Mouse (Mus musculus): Measurements from ENCODE around the gene Zfp385b. TPM values are rescaled to one million over a fixed set of nuclear protein-coding genes. Genes with fewer than 3 reads are reported as not detected.

The Zfp385b gene
- polyA plus RNA-seq, 1 experiment: 1.7 TPM

DNA sequence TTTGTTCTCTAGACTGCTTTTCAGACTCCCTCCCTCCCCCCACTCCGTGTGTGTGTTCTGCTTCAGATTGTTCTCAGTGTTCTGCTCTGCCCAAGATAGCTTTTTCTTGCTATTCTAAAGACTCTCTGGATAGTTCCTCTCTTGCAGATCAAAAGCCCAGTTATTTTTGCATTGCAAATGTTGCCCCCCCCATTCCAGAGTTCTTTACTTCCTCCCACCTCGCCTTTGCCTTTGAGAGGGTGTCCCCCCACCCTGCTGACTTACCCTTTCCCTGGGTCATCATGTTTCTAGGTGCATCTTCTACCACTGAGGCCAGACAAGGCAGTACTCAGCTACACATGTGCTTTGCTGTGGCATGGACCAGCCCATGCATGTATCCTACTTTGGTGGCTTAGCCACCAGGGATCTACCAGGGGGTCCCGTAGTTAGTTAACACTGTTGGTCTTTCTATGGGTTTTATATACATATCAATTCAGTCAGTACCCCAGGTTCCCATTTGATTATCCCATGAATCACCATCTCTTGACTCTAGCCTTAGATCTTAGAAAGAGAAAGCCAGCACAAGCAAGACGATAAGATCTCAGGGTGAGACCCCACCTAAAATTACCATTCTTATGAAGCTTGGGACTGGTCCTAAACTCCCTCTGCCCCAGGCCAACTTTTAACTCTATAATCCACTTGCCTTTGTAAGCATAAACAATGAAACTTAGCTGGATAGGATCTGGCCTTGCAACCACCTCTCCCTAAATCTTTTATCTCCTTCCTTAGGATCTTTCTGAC, 232.7 kb downstream of the Zfp385b start:
- H3K27ac ChIP-seq (ENCODE audit: insufficient read depth, low read length): no peak overlapping the region
- no peaks in the 10 kb centered on the region for H3K4me1 ChIP-seq (ENCODE audit: control insufficient read depth, insufficient read depth, low read length)
- H3K4me3 ChIP-seq (ENCODE audit: insufficient read depth, low read length): no peak overlapping the region
- TF ChIP-seq POLR2A (IDR thresholded peaks at IDR 0.05; ENCODE audit: low read depth, low read length) (no peak), CTCF (IDR thresholded peaks at IDR 0.05; ENCODE audit: borderline replicate concordance, insufficient read depth, low read length) (no peak)

DNA sequence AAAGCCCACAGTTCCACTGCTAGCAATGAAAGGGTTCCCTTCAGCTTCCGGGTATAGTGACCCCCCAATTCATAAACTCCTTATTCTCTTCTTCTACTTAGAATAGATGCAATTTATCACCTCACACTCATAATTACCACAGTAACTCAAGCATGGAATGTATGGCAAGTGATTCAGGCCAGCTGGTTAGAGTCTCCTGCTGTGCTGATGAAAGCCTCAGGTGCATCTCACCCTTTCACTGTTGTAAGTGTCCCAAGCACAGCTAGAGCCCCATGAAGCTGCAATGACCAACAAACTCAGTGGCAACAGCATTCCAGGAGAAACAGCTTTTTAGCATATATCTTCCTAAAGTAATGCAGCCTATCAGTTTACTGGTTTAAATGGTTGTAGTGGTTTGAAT, 235.9 kb downstream of the Zfp385b start:
- TF ChIP-seq POLR2A (IDR thresholded peaks at IDR 0.05; ENCODE audit: low read depth, low read length) (no peak), CTCF (IDR thresholded peaks at IDR 0.05; ENCODE audit: borderline replicate concordance, insufficient read depth, low read length) (no peak)
- H3K4me3 ChIP-seq (ENCODE audit: insufficient read depth, low read length): no peak overlapping the region
- H3K4me1 ChIP-seq (ENCODE audit: control insufficient read depth, insufficient read depth, low read length): no peaks in the 10 kb centered on the region
- H3K27ac ChIP-seq (ENCODE audit: insufficient read depth, low read length): no peak overlapping the region

DNA sequence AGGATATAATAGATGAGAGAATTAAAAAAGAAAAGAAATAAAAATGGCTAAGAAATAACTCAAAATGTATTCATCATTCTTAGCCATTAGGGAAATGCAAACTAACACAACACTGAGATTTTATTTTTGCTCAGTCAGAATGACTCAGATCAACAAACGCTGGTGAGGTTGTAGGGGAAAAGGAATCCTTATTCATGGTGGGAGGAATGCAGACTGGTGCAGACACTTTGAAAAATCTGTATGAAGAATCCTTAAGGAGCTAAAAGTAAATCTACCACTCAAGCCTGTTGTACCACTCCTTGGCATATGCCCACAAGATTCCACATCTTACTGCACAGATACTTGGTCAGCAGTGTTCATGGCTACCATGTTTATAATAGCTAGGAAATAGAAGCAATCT, 242.9 kb downstream of the Zfp385b start:
- Histone ChIP-seq H3K4me3 (ENCODE audit: insufficient read depth, low read length) (no peak overlapping the region), H3K4me1 (ENCODE audit: control insufficient read depth, insufficient read depth, low read length) (no peaks in the 10 kb centered on the region), H3K27ac (ENCODE audit: insufficient read depth, low read length) (no peak overlapping the region)
- TF ChIP-seq CTCF (IDR thresholded peaks at IDR 0.05; ENCODE audit: borderline replicate concordance, insufficient read depth, low read length) (no peak), POLR2A (IDR thresholded peaks at IDR 0.05; ENCODE audit: low read depth, low read length) (no peak)

DNA sequence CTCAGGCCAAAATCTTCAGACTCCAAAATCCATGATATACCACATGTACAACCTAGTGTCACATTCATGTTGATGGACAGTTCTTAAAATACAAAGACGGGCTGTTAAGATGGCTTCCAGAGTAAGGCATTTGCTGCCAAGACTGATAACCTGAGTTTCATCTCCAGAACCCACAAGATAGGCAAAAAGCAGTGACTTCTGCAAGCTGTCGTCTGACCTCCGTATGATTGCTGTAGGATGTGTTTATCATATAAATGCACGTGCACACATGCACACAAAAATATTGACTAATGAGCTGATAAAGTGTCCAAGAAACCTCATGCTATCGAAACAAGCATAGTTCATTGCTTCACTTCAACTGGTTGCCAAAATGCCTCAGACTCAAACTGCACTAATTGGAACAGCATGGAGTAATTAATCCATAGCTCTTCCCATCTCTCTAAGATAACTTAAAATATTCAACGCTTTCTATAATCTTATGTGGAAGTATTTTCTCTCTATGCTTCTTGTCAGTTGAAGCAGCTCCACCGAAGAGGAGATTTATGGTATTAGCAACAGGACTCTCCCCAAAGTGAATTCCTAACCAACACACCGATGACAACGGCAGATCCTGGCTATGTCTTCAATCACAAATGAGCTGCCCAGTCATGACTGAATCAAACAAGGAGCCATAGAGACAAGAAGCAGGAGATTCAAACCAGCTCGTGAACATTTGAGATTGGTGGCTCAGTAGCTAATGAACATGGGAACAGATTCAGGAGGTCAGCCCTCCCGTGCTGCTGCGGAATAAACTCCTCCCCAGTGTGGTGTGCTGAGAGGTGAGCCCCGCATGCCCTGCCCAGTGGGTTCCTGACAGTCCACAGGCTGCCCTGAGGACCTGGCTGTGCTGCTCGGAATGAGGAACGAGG, 251.7 kb downstream of the Zfp385b start:
- Histone ChIP-seq H3K4me1 (ENCODE audit: control insufficient read depth, insufficient read depth, low read length) (no peaks in the 10 kb centered on the region), H3K27ac (ENCODE audit: insufficient read depth, low read length) (no peak overlapping the region), H3K4me3 (ENCODE audit: insufficient read depth, low read length) (no peak overlapping the region)
- no peak for TF ChIP-seq CTCF (IDR thresholded peaks at IDR 0.05; ENCODE audit: borderline replicate concordance, insufficient read depth, low read length)
- TF ChIP-seq POLR2A (IDR thresholded peaks at IDR 0.05; ENCODE audit: low read depth, low read length): no peak

DNA sequence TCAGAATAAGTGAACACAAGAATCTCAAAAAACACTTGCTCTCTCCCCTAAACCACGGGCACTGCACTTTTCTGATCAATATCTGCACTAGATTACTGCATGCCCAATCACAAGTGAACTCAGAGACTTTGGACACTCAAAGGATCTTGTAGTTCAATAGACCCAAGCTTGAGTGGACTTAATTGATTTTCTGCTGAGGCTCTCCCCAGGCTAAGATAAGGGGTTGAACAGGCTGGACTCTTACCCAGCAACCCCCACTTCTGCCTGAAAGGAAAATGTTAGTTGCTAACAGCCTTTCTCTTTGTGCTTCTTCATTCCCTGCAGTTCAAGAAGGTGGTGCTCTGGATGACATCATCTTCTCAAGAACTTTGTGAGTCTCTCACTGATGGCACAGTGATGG, 255.7 kb downstream of the Zfp385b start:
- TF ChIP-seq CTCF (IDR thresholded peaks at IDR 0.05; ENCODE audit: borderline replicate concordance, insufficient read depth, low read length): no peak
- TF ChIP-seq POLR2A (IDR thresholded peaks at IDR 0.05; ENCODE audit: low read depth, low read length): no peak
- H3K4me1 ChIP-seq (ENCODE audit: control insufficient read depth, insufficient read depth, low read length): no peaks in the 10 kb centered on the region
- no peak overlapping the region for H3K4me3 ChIP-seq (ENCODE audit: insufficient read depth, low read length)
- no peak overlapping the region for H3K27ac ChIP-seq (ENCODE audit: insufficient read depth, low read length)

DNA sequence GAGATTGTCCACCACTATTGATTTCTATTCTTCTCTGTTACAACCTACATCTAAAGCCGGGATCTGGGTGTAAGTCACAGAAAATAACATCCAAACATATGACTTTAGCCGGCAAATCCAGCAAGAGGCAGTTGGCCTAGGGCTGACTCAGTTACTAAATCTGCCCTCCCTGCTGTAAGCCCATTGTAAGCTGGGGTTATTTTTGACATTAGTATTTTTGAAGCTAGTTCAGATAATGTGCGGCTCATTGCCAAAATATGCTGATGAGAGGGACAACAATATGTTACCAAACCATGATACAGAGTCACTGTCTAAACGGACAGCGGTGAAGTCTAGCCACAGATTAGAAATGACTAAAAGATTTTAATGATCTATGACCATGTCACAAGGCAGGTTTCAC, 257.5 kb downstream of the Zfp385b start:
- no peaks in the 10 kb centered on the region for H3K4me1 ChIP-seq (ENCODE audit: control insufficient read depth, insufficient read depth, low read length)
- no peak overlapping the region for H3K4me3 ChIP-seq (ENCODE audit: insufficient read depth, low read length)
- H3K27ac ChIP-seq (ENCODE audit: insufficient read depth, low read length): no peak overlapping the region
- TF ChIP-seq POLR2A (IDR thresholded peaks at IDR 0.05; ENCODE audit: low read depth, low read length) (no peak), CTCF (IDR thresholded peaks at IDR 0.05; ENCODE audit: borderline replicate concordance, insufficient read depth, low read length) (no peak)

DNA sequence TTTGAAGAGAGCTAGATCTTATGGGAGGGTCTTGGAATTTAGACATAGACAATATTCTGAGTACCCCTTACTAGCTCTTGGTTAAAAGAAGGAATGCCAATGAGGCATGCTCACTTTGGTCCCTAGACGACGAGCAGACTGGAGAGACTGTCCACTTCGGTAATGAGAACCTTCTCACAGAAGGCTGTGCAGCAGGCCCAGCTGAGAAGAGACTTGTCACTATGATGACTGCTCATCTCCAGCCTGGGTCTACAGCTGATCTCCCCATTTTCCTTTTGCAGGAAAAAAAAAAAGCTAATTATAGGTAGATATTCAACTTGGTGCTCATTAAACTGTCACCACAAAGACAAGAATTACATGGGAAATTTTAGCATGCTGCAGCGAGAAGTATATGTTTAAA, 262.5 kb downstream of the Zfp385b start:
- Histone ChIP-seq H3K4me3 (ENCODE audit: insufficient read depth, low read length) (no peak overlapping the region), H3K27ac (ENCODE audit: insufficient read depth, low read length) (no peak overlapping the region), H3K4me1 (ENCODE audit: control insufficient read depth, insufficient read depth, low read length) (no peaks in the 10 kb centered on the region)
- no peak for TF ChIP-seq POLR2A (IDR thresholded peaks at IDR 0.05; ENCODE audit: low read depth, low read length)
- TF ChIP-seq CTCF (IDR thresholded peaks at IDR 0.05; ENCODE audit: borderline replicate concordance, insufficient read depth, low read length): no peak

DNA sequence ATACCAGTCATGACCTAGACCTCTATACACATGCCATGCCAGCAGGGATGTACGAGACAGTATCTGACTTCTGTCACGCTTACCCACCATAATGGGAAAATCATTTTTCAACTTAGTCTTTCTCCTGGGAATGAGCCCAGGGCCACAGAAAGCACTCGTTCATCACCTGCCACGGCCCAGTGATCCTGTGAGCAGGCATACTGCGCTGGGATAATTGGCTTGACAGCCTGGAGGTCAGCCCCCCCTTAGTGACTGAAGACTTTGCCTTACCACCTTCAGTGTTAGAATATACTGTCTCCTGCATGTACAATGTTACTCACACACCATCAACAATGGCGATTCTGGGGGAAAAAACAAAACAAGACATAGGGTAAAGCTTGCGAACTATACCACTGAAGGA, 263.5 kb downstream of the Zfp385b start:
- Histone ChIP-seq H3K4me1 (ENCODE audit: control insufficient read depth, insufficient read depth, low read length) (no peaks in the 10 kb centered on the region), H3K27ac (ENCODE audit: insufficient read depth, low read length) (no peak overlapping the region), H3K4me3 (ENCODE audit: insufficient read depth, low read length) (no peak overlapping the region)
- TF ChIP-seq POLR2A (IDR thresholded peaks at IDR 0.05; ENCODE audit: low read depth, low read length): no peak
- TF ChIP-seq CTCF (IDR thresholded peaks at IDR 0.05; ENCODE audit: borderline replicate concordance, insufficient read depth, low read length): no peak

DNA sequence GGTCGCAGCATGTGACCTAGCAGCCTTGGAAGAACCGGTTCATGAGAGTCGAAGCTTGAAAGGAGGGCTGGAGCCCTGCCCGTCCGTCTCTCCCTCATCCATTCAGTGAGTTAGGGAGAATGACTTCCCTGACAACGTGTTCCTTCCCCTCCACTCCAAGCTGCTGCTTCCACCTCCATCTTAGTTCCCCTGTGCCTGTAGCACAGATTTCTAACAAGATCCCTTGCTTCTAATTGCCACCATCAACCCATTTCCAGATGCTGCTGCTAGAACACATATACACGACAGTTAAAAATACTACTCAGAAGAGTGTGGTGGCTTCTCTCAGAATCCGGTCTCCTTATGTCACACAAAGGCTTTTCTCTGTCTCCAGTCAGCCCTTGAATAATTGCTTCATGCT, 266.8 kb downstream of the Zfp385b start:
- no peak overlapping the region for H3K27ac ChIP-seq (ENCODE audit: insufficient read depth, low read length)
- TF ChIP-seq CTCF (IDR thresholded peaks at IDR 0.05; ENCODE audit: borderline replicate concordance, insufficient read depth, low read length): no peak
- no peak for TF ChIP-seq POLR2A (IDR thresholded peaks at IDR 0.05; ENCODE audit: low read depth, low read length)
- no peaks in the 10 kb centered on the region for H3K4me1 ChIP-seq (ENCODE audit: control insufficient read depth, insufficient read depth, low read length)
- no peak overlapping the region for H3K4me3 ChIP-seq (ENCODE audit: insufficient read depth, low read length)

DNA sequence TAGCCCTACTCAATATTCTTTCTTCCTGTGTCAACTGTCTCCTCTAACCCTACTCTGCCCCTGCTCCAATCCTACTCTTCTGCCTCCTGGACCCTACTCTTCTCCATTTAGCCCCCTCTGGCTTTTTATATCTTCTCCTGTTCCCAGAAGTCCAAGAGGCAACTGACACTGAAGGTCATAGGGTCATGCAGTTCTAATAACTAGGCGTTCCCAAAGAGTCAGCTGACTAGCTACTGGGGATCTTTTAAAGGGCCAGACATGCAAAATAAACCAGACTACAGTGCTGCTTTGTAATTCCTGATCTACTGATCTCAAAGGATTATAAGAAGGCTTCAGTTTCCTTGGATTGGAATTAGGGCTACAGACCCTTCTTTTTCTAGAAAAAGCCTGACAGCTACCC, 276.1 kb downstream of the Zfp385b start:
- TF ChIP-seq CTCF (IDR thresholded peaks at IDR 0.05; ENCODE audit: borderline replicate concordance, insufficient read depth, low read length) (no peak), POLR2A (IDR thresholded peaks at IDR 0.05; ENCODE audit: low read depth, low read length) (no peak)
- H3K4me3 ChIP-seq (ENCODE audit: insufficient read depth, low read length): no peak overlapping the region
- H3K27ac ChIP-seq (ENCODE audit: insufficient read depth, low read length): no peak overlapping the region
- no peaks in the 10 kb centered on the region for H3K4me1 ChIP-seq (ENCODE audit: control insufficient read depth, insufficient read depth, low read length)

Data from embryonic fibroblast, embryonic 13.5 days (primary cell).